ENCODE assay signal across 8 mouse cellular contexts in genomic region chr6:127324984-127325383, GRCm38 (mm10).
A peak's percentile ranks its signal among the peaks of the same experiment; 100 is the strongest.
DNase-seq lines count a peak whose midpoint lies in the region; ATAC-seq and TF ChIP-seq lines count a peak whose summit lies in the region.

No protein-coding gene starts in this region.

- H3K9ac ChIP-seq in neural tube, embryonic 15.5 days (replicated peaks), result no peak overlapping the region

- DNase-seq in ovary, postnatal 36 days (ENCODE audit: low spot score), result peak; percentile 45
- DNase-seq in ovary, postnatal 10 days (ENCODE audit: low spot score), result no peak
- peak; percentile 65 for DNase-seq in cerebellum, adult 9-10 months
- DNase-seq in gastrocnemius, postnatal 10 days, result peak; percentile 53
- peak; percentile 20 to 48 for DNase-seq in layer of hippocampus, postnatal 36 days
- DNase-seq in lung, postnatal 4 days, result peak; percentile 19 to 69
- no peak for DNase-seq in thymus, adult 2 months

- H3K4me3 ChIP-seq in neural tube, embryonic 15.5 days (replicated peaks), result no peak overlapping the region
- H3K4me3 ChIP-seq in thymus, adult 2 months (ENCODE audit: control insufficient read depth, insufficient read depth, low read length), result no peak overlapping the region

- no peak overlapping the region for H3K27ac ChIP-seq in neural tube, embryonic 15.5 days (replicated peaks)
- H3K27ac ChIP-seq in thymus, adult 2 months (ENCODE audit: control insufficient read depth, insufficient read depth, low read length), result no peak overlapping the region

- WGBS in neural tube, embryonic 15.5 days, result 52% methylated on average over 5 of the region's 5 CpGs
- WGBS in thymus, adult 2 months, result 78% methylated on average over 5 of the region's 5 CpGs

- no peaks in the 10 kb centered on the region for H3K9me3 ChIP-seq in neural tube, embryonic 15.5 days (replicated peaks)

- H3K4me1 ChIP-seq in neural tube, embryonic 15.5 days, result peaks cover 15% of the 10 kb centered on the region
- H3K4me1 ChIP-seq in thymus, adult 2 months (replicated peaks; ENCODE audit: control insufficient read depth, insufficient read depth, low read length), result peaks cover 11% of the 10 kb centered on the region

- ATAC-seq in neural tube, embryonic 15.5 days (ENCODE audit: low FRiP score), result no peak

- no peak overlapping the region for H3K4me2 ChIP-seq in neural tube, embryonic 15.5 days

- no peak for TF ChIP-seq CTCF in thymus, adult 2 months (IDR thresholded peaks at IDR 0.05; ENCODE audit: borderline replicate concordance, control insufficient read depth, extremely low read depth, insufficient read depth, low read length, poor library complexity)

- TF ChIP-seq POLR2A in thymus, adult 2 months (IDR thresholded peaks at IDR 0.05; ENCODE audit: control insufficient read depth, extremely low read depth, insufficient read depth, low read length, poor library complexity), result no peak

- H3K36me3 ChIP-seq in neural tube, embryonic 15.5 days, result no peaks in the 10 kb centered on the region
- H3K36me3 ChIP-seq in thymus, adult 2 months (ENCODE audit: control insufficient read depth, insufficient read depth, low read length), result no peaks in the 10 kb centered on the region

- H3K27me3 ChIP-seq in neural tube, embryonic 15.5 days (replicated peaks), result 0 out of 2 replicates have a peak, but pooled peaks cover 3% of the 10 kb centered on the region
- no peaks in the 10 kb centered on the region for H3K27me3 ChIP-seq in thymus, adult 2 months (ENCODE audit: control insufficient read depth, insufficient read depth, low read length)

Comparison
In these comparisons a context has a peak if more than half of its experiments do, and no peak if none do; other contexts are left out.
1. DNase-seq: peak in ovary, postnatal 36 days (single experiment), cerebellum, adult 9-10 months (single experiment), gastrocnemius, postnatal 10 days (single experiment), layer of hippocampus, postnatal 36 days (2 of 2) and lung, postnatal 4 days (2 of 2); none in ovary, postnatal 10 days (single experiment) and thymus, adult 2 months (single experiment).